Mouse (Mus musculus): ENCODE results near the gene Lmtk3.

Gene Lmtk3

GRCm38 (mm10) chr7:45779081-45779641 lies 4.4 kb upstream of the Lmtk3 start:
- in situ Hi-C loops (cut with MboI; ENCODE audit: low sequenced_read_pairs), result loop anchor here (5.0 kb wide), 1 partner anchor 37 kb away; no protein-coding TSS in a partner anchor

GRCm38 (mm10) chr7:45782271-45782670 lies 1.3 kb upstream of the Lmtk3 start:
- in situ Hi-C loops (cut with MboI; ENCODE audit: low sequenced_read_pairs), result no loop called here

GRCm38 (mm10) chr7:45784524-45785372 lies 1.2 kb downstream of the Lmtk3 start, which contains the start of gene Sult2b1:
TSS of gene Sult2b1 (minus strand) at chr7:45784669.
- in situ Hi-C loops (cut with MboI; ENCODE audit: low sequenced_read_pairs), result no loop called here

GRCm38 (mm10) chr7:45785388-45786135 lies 2.0 kb downstream of the Lmtk3 start:
- in situ Hi-C loops (cut with MboI; ENCODE audit: low sequenced_read_pairs), result no loop called here

GRCm38 (mm10) chr7:45786136-45786578 lies 2.6 kb downstream of the Lmtk3 start:
- in situ Hi-C loops (cut with MboI; ENCODE audit: low sequenced_read_pairs), result no loop called here

GRCm38 (mm10) chr7:45786661-45787413 lies 3.3 kb downstream of the Lmtk3 start:
- in situ Hi-C loops (cut with MboI; ENCODE audit: low sequenced_read_pairs), result no loop called here

GRCm38 (mm10) chr7:45787642-45788041 lies 4.1 kb downstream of the Lmtk3 start:
- in situ Hi-C loops (cut with MboI; ENCODE audit: low sequenced_read_pairs), result no loop called here

GRCm38 (mm10) chr7:45790721-45791120 lies 7.2 kb downstream of the Lmtk3 start:
- in situ Hi-C loops (cut with MboI; ENCODE audit: low sequenced_read_pairs), result no loop called here

- in situ Hi-C loops (cut with MboI; ENCODE audit: low sequenced_read_pairs), result no loop called here
Measured at GRCm38 (mm10) chr7:45791756-45792490, 8.4 kb downstream of the Lmtk3 start.

- in situ Hi-C loops (cut with MboI; ENCODE audit: low sequenced_read_pairs), result no loop called here
Measured at GRCm38 (mm10) chr7:45793240-45793639, 9.7 kb downstream of the Lmtk3 start.

- in situ Hi-C loops (cut with MboI; ENCODE audit: low sequenced_read_pairs), result no loop called here
Measured at GRCm38 (mm10) chr7:45793969-45794585, 10.5 kb downstream of the Lmtk3 start.

GRCm38 (mm10) chr7:45794971-45795370 lies 11.4 kb downstream of the Lmtk3 start:
- in situ Hi-C loops (cut with MboI; ENCODE audit: low sequenced_read_pairs), result no loop called here

- in situ Hi-C loops (cut with MboI; ENCODE audit: low sequenced_read_pairs), result no loop called here
Measured at GRCm38 (mm10) chr7:45796950-45797349, 13.4 kb downstream of the Lmtk3 start.

GRCm38 (mm10) chr7:45797661-45798510 lies 14.3 kb downstream of the Lmtk3 start:
- in situ Hi-C loops (cut with MboI; ENCODE audit: low sequenced_read_pairs), result no loop called here

GRCm38 (mm10) chr7:45798511-45798836 lies 14.9 kb downstream of the Lmtk3 start:
- in situ Hi-C loops (cut with MboI; ENCODE audit: low sequenced_read_pairs), result no loop called here

- in situ Hi-C loops (cut with MboI; ENCODE audit: low sequenced_read_pairs), result no loop called here
Measured at GRCm38 (mm10) chr7:45798931-45799330, 15.4 kb downstream of the Lmtk3 start.

GRCm38 (mm10) chr7:45800001-45800400 lies 16.5 kb downstream of the Lmtk3 start:
- in situ Hi-C loops (cut with MboI; ENCODE audit: low sequenced_read_pairs), result loop anchor here (5.0 kb wide), 1 partner anchor 68 kb away; no protein-coding TSS in a partner anchor

GRCm38 (mm10) chr7:45800546-45801204 lies 17.1 kb downstream of the Lmtk3 start:
- in situ Hi-C loops (cut with MboI; ENCODE audit: low sequenced_read_pairs), result loop anchor here (5.0 kb wide), 1 partner anchor 68 kb away; no protein-coding TSS in a partner anchor

All from CH12F3 (cell line).